In the genomic region with DNA sequence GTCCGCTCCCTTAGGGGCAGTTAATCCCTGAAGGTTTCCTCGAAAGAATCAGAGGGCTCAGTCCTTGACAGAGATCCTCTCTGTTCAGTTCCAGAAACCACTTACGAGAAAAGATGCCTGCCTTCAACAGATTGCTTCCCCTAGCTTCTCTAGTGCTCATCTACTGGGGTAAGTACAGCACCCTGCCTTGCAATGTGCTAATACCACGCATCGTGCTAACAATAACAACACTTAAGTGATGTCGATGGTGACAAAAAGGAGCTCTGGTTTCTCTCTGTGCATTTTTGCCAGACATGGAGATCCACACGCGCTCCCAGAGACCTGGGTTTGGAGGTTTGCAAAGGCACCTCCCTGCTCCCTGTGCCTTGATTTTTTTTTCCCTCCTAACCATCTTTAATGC, we compare ENCODE assay signal across 7 mouse cellular contexts. TPM values are rescaled to one million over a fixed set of nuclear protein-coding genes. Genes with fewer than 3 reads are reported as not detected.
DNase-seq lines count a peak whose midpoint lies in the region; ATAC-seq lines count a peak whose summit lies in the region.

No protein-coding gene starts in this region.

- no peaks in the 10 kb centered on the region for H3K36me3 ChIP-seq in embryonic facial prominence, embryonic 11.5 days (replicated peaks; ENCODE audit: control insufficient read depth, insufficient read depth, low read depth, low read length)
- H3K36me3 ChIP-seq in hindbrain, embryonic 14.5 days (replicated peaks; ENCODE audit: control insufficient read depth, insufficient read depth), result no peaks in the 10 kb centered on the region
- H3K36me3 ChIP-seq in neural tube, embryonic 12.5 days, result no peaks in the 10 kb centered on the region

- no peaks in the 10 kb centered on the region for H3K4me1 ChIP-seq in embryonic facial prominence, embryonic 11.5 days (ENCODE audit: control insufficient read depth, insufficient read depth, low read length)
- peaks cover 42% of the 10 kb centered on the region for H3K4me1 ChIP-seq in hindbrain, embryonic 14.5 days (replicated peaks; ENCODE audit: control insufficient read depth, insufficient read depth, low read length)
- H3K4me1 ChIP-seq in neural tube, embryonic 12.5 days, result peaks cover 13% of the 10 kb centered on the region; the same call in 1 of the 2 replicates

- peak overlapping the region; percentile 11; the same call in 1 of the 2 replicates for H3K4me3 ChIP-seq in embryonic facial prominence, embryonic 11.5 days (ENCODE audit: low read depth, low read length)
- peak overlapping the region; percentile 70 for H3K4me3 ChIP-seq in hindbrain, embryonic 14.5 days (replicated peaks; ENCODE audit: low read length)
- H3K4me3 ChIP-seq in neural tube, embryonic 12.5 days, result peak overlapping the region; percentile 46

- no peaks in the 10 kb centered on the region for H3K9me3 ChIP-seq in embryonic facial prominence, embryonic 11.5 days (replicated peaks; ENCODE audit: control insufficient read depth, low read length)
- H3K9me3 ChIP-seq in hindbrain, embryonic 14.5 days (ENCODE audit: control insufficient read depth, low read length), result no peaks in the 10 kb centered on the region
- no peaks in the 10 kb centered on the region for H3K9me3 ChIP-seq in neural tube, embryonic 12.5 days

- no peak overlapping the region for H3K9ac ChIP-seq in embryonic facial prominence, embryonic 11.5 days (replicated peaks; ENCODE audit: low read length)
- H3K9ac ChIP-seq in hindbrain, embryonic 14.5 days, result peak overlapping the region; percentile 81
- H3K9ac ChIP-seq in neural tube, embryonic 12.5 days, result peak overlapping the region; percentile 52

- H3K27ac ChIP-seq in embryonic facial prominence, embryonic 11.5 days (replicated peaks; ENCODE audit: low read depth, low read length), result no peak overlapping the region
- H3K27ac ChIP-seq in hindbrain, embryonic 14.5 days, result peak overlapping the region; percentile 84
- no peak overlapping the region for H3K27ac ChIP-seq in neural tube, embryonic 12.5 days

- ATAC-seq in embryonic facial prominence, embryonic 11.5 days (replicated peaks; ENCODE audit: insufficient number of reproducible peaks, low FRiP score, low TSS enrichment, low read depth), result no peak
- ATAC-seq in hindbrain, embryonic 14.5 days (ENCODE audit: low FRiP score), result no peak
- ATAC-seq in neural tube, embryonic 12.5 days (ENCODE audit: low FRiP score, low read depth), result 0 out of 2 replicates have a peak, but pooled peaks have one; percentile 4

- peak; percentile 8 for DNase-seq in layer of hippocampus, adult 9-11 months
- no peak for DNase-seq in layer of hippocampus, adult 9-10 months (ENCODE audit: low spot score)
- DNase-seq in embryonic facial prominence, embryonic 11.5 days (ENCODE audit: low spot score), result no peak
- DNase-seq in hindbrain, embryonic 14.5 days (ENCODE audit: low spot score), result peak; percentile 30
- no peak for DNase-seq in urinary bladder, adult 2 months (ENCODE audit: low spot score)
- no peak for DNase-seq in right cerebral cortex, postnatal 36 days (ENCODE audit: low spot score in 2 of 2)

- 26% methylated on average over 8 of the region's 8 CpGs for WGBS in embryonic facial prominence, embryonic 11.5 days
- WGBS in hindbrain, embryonic 14.5 days, result 17% methylated on average over 8 of the region's 8 CpGs
- WGBS in neural tube, embryonic 12.5 days, result 24% methylated on average over 8 of the region's 8 CpGs

- H3K27me3 ChIP-seq in embryonic facial prominence, embryonic 11.5 days (ENCODE audit: control insufficient read depth, insufficient read depth, low read length), result peaks cover 4% of the 10 kb centered on the region
- H3K27me3 ChIP-seq in hindbrain, embryonic 14.5 days (ENCODE audit: control insufficient read depth, insufficient read depth, low read length), result no peaks in the 10 kb centered on the region
- H3K27me3 ChIP-seq in neural tube, embryonic 12.5 days (replicated peaks), result no peaks in the 10 kb centered on the region; the same call in 1 of the 2 replicates

- H3K4me2 ChIP-seq in embryonic facial prominence, embryonic 11.5 days (ENCODE audit: low read depth, low read length), result peak overlapping the region; percentile 21
- H3K4me2 ChIP-seq in hindbrain, embryonic 14.5 days (replicated peaks), result peak overlapping the region; percentile 72
- H3K4me2 ChIP-seq in neural tube, embryonic 12.5 days (replicated peaks), result peak overlapping the region; percentile 80

RNA-seq across cellular contexts. Expression of a gene that starts 0.9 kb away (rescaled TPM):
- polyA plus RNA-seq in embryonic facial prominence, embryonic 11.5 days (2014; fragmentation: Nextera tagmentation; extraction: Ambion mirVana), result 4.1 and 6.7 TPM in 2 replicates
- polyA plus RNA-seq in hindbrain, embryonic 14.5 days (2014; fragmentation: Nextera tagmentation; extraction: Ambion mirVana), result 168 and 194 TPM in 2 replicates
- polyA plus RNA-seq in neural tube, embryonic 12.5 days (2016; fragmentation: Nextera tagmentation; extraction: Ambion mirVana), result 53.8 and 61.0 TPM in 2 replicates
- polyA plus RNA-seq in urinary bladder, adult 2 months (2012; rRNA removed), result 1.4 and 2.0 TPM in 2 replicates

Comparison
In these comparisons a context has a peak if more than half of its experiments do, and no peak if none do; other contexts are left out.
1. DNase-seq: peak in layer of hippocampus, adult 9-11 months (single experiment) and hindbrain, embryonic 14.5 days (single experiment); none in layer of hippocampus, adult 9-10 months (single experiment), embryonic facial prominence, embryonic 11.5 days (single experiment), urinary bladder, adult 2 months (single experiment) and right cerebral cortex, postnatal 36 days (0 of 2).
2. H3K4me2 ChIP-seq: peak in every context shown above with its lines; median percentile 80 in neural tube, embryonic 12.5 days; 72 in hindbrain, embryonic 14.5 days; 21 in embryonic facial prominence, embryonic 11.5 days.
3. H3K4me3 ChIP-seq: peak in every context shown above with its lines; median percentile 70 in hindbrain, embryonic 14.5 days; 46 in neural tube, embryonic 12.5 days; 11 in embryonic facial prominence, embryonic 11.5 days.